Mouse (Mus musculus) left cerebral cortex, adult 2 months (tissue): Measurements from ENCODE around the gene Zmat3. TPM values are rescaled to one million over a fixed set of nuclear protein-coding genes. Genes with fewer than 3 reads are reported as not detected.

Source experiments
- DNase-seq, 2 experiments: peaks; one replicate each; pipeline ENCODE4 v3.0.0; 2021 to 2022; ENCODE audit warnings: low spot score in 2 of 2, mixed read lengths in 1 of 2; ENCODE audit errors: extremely low spot score in 1 of 2
- H3K27ac ChIP-seq: fragments of 200-600 bp; 2 replicates; pipeline ENCODE4 v1.8.1; 2022
- H3K4me3 ChIP-seq: fragments of 200-600 bp; 2 replicates; pipeline ENCODE4 v1.8.1; 2022
- CTCF ChIP-seq: fragments of 200-600 bp; IDR thresholded peaks from 2 replicates; pipeline ENCODE4 v1.8.1; 2022; ENCODE audit warnings: antibody characterized with exemption, mild to moderate bottlenecking, moderate library complexity
- intact Hi-C: fragments of 180-260 bp; cut with DNase I; formaldehyde crosslinking; loops from one replicate; pipeline ENCODE4 v1.15.1; 2025
- long read RNA-seq, 2 experiments: library from polyadenylated mRNA; stranded (forward); transcript quantifications; one replicate each; pipeline ENCODE4 v2.0.0; 2021; ENCODE audit warnings: borderline mapping rate in 2 of 2
- total RNA-seq, 2 experiments: library from RNA; stranded (reverse); gene quantifications; 2 replicates each; pipeline ENCODE4 v1.2.3; 2021

Gene Zmat3
- total RNA-seq = 10 to 100 TPM; 83.8 to 85.9 TPM
- long read RNA-seq, experiment 1, full-length matches to known transcripts = 15 of 36 reads
- long read RNA-seq, experiment 1, partial matches to known transcripts = 0 of 36 reads
- long read RNA-seq, experiment 1, other reads (novel, unspliced or antisense) = 21 of 36 reads
- long read RNA-seq, experiment 2, full-length matches to known transcripts = 17 of 38 reads
- long read RNA-seq, experiment 2, partial matches to known transcripts = 2 of 38 reads
- long read RNA-seq, experiment 2, other reads (novel, unspliced or antisense) = 19 of 38 reads

- Histone ChIP-seq H3K4me3 (peak within 1 kb of the TSS; percentile 57), H3K27ac (peak within 1 kb of the TSS; percentile 97)
- peak; percentile 39 for TF ChIP-seq CTCF
- intact Hi-C loops = loop anchor here (1.0 kb wide), 1 partner anchor 31 kb away; no protein-coding TSS in a partner anchor
- DNase-seq = peak; percentile 83 to 84
Observed at GRCm38 (mm10) chr3:32365546-32366245, at the start of gene Zmat3. Zmat3 (minus strand) TSS chr3:32366014.

- H3K27ac ChIP-seq = no peak overlapping the region
- no peak for DNase-seq
- no peak overlapping the region for H3K4me3 ChIP-seq
- intact Hi-C loops = no loop called here
- no peak for TF ChIP-seq CTCF
Observed at GRCm38 (mm10) chr3:32414381-32414780, 48.6 kb upstream of the Zmat3 start.

GRCm38 (mm10) chr3:32412502-32413044 is 46.8 kb upstream of the Zmat3 start:
- no peak for TF ChIP-seq CTCF
- H3K4me3 ChIP-seq = no peak overlapping the region
- intact Hi-C loops = no loop called here
- DNase-seq = no peak
- no peak overlapping the region for H3K27ac ChIP-seq

- H3K27ac ChIP-seq = no peak overlapping the region
- TF ChIP-seq CTCF = no peak
- intact Hi-C loops = no loop called here
- no peak for DNase-seq
- no peak overlapping the region for H3K4me3 ChIP-seq
Observed at GRCm38 (mm10) chr3:32408811-32409273, 43.0 kb upstream of the Zmat3 start.

GRCm38 (mm10) chr3:32406804-32407203 is 41.0 kb upstream of the Zmat3 start:
- TF ChIP-seq CTCF = no peak
- Histone ChIP-seq H3K4me3 (no peak overlapping the region), H3K27ac (no peak overlapping the region)
- DNase-seq = no peak
- intact Hi-C loops = no loop called here

- H3K27ac ChIP-seq = no peak overlapping the region
- DNase-seq = no peak
- intact Hi-C loops = no loop called here
- no peak overlapping the region for H3K4me3 ChIP-seq
- TF ChIP-seq CTCF = no peak
Observed at GRCm38 (mm10) chr3:32405699-32406098, 39.9 kb upstream of the Zmat3 start.

- no peak for TF ChIP-seq CTCF
- intact Hi-C loops = no loop called here
- Histone ChIP-seq H3K4me3 (no peak overlapping the region), H3K27ac (no peak overlapping the region)
- DNase-seq = no peak
Observed at GRCm38 (mm10) chr3:32402990-32403885, 37.4 kb upstream of the Zmat3 start.

- no peak for DNase-seq
- Histone ChIP-seq H3K27ac (no peak overlapping the region), H3K4me3 (no peak overlapping the region)
- no peak for TF ChIP-seq CTCF
- intact Hi-C loops = no loop called here
Observed at GRCm38 (mm10) chr3:32401591-32401990, 35.8 kb upstream of the Zmat3 start.

- Histone ChIP-seq H3K4me3 (no peak overlapping the region), H3K27ac (no peak overlapping the region)
- TF ChIP-seq CTCF = no peak
- no peak for DNase-seq
- intact Hi-C loops = no loop called here
Observed at GRCm38 (mm10) chr3:32399931-32400330, 34.1 kb upstream of the Zmat3 start.

- intact Hi-C loops = no loop called here
- no peak overlapping the region for H3K27ac ChIP-seq
- no peak for DNase-seq
- no peak for TF ChIP-seq CTCF
- no peak overlapping the region for H3K4me3 ChIP-seq
Observed at GRCm38 (mm10) chr3:32399381-32399780, 33.6 kb upstream of the Zmat3 start.

- Histone ChIP-seq H3K27ac (no peak overlapping the region), H3K4me3 (peak overlapping the region; percentile 94)
- intact Hi-C loops = no loop called here
- TF ChIP-seq CTCF = no peak
- DNase-seq = no peak
Observed at GRCm38 (mm10) chr3:32398623-32399022, 32.8 kb upstream of the Zmat3 start.
